Mouse (Mus musculus) liver, embryonic 14.5 days (tissue): ENCODE measurements around the gene Slf2. TPM values are rescaled to one million over a fixed set of nuclear protein-coding genes. Genes with fewer than 3 reads are reported as not detected.

Experiments
- ATAC-seq: fragments of 200-750 bp; cut with Nextera tagmentation; 2 replicates; pipeline ENCODE4 v1.8.0; 2017; ENCODE audit warnings: moderate number of reproducible peaks, mild to moderate bottlenecking, moderate library complexity; ENCODE audit not compliant: insufficient read depth
- DNase-seq, 3 experiments: peaks; one replicate each; pipeline ENCODE4 v3.0.0-alpha.2; 2012 to 2013; ENCODE audit warnings: low read depth in 3 of 3, low spot score in 3 of 3
- H3K27ac ChIP-seq: fragments of 300-500 bp; sonication (generic); 2 replicates; pipeline ENCODE4 v1.5.1; 2014; ENCODE audit warnings: moderate library complexity, mild to moderate bottlenecking, control low read depth, inconsistent platforms
- H3K27me3 ChIP-seq: fragments of 300-500 bp; sonication (generic); 2 replicates; pipeline ENCODE4 v1.6.1; 2014; ENCODE audit warnings: mild to moderate bottlenecking, low read length, moderate library complexity; ENCODE audit not compliant: control insufficient read depth, insufficient read depth
- H3K36me3 ChIP-seq: fragments of 300-500 bp; sonication (generic); replicated peaks from 2 replicates; pipeline ENCODE4 v1.6.1; 2014; ENCODE audit warnings: low read depth; ENCODE audit not compliant: control insufficient read depth, insufficient read depth
- H3K4me1 ChIP-seq, 2 experiments: fragments of 200-500 bp in 1 of 2; fragments of 300-500 bp in 1 of 2; sonication (generic) in 1 of 2; replicated peaks; 2 replicates each; pipeline ENCODE4 v1.6.1; 2012 to 2014; ENCODE audit warnings: antibody characterized with exemption in 1 of 2, inconsistent platforms in 1 of 2, low read length in 1 of 2; ENCODE audit not compliant: control insufficient read depth in 2 of 2, insufficient read depth in 2 of 2
- H3K4me2 ChIP-seq: fragments of 300-500 bp; sonication (generic); 2 replicates; pipeline ENCODE4 v1.6.1; 2014; ENCODE audit warnings: low read depth, mild to moderate bottlenecking, control low read depth, moderate library complexity
- H3K4me3 ChIP-seq, 2 experiments: fragments of 200-500 bp in 1 of 2; fragments of 300-500 bp in 1 of 2; sonication (generic) in 1 of 2; 2 replicates each; pipeline ENCODE4 v1.5.1; 2012 to 2014; ENCODE audit warnings: low read depth in 2 of 2, low read length in 2 of 2, mild to moderate bottlenecking in 2 of 2, control low read depth in 1 of 2, inconsistent platforms in 1 of 2, moderate library complexity in 1 of 2; ENCODE audit not compliant: insufficient read depth in 1 of 2
- H3K9ac ChIP-seq: fragments of 300-500 bp; sonication (generic); replicated peaks from 2 replicates; pipeline ENCODE4 v1.6.1; 2014; ENCODE audit warnings: mild to moderate bottlenecking, control low read depth, moderate library complexity
- H3K9me3 ChIP-seq: fragments of 300-500 bp; sonication (generic); 2 replicates; pipeline ENCODE4 v1.6.1; 2016; ENCODE audit warnings: low read length, mixed read lengths; ENCODE audit not compliant: control insufficient read depth
- CTCF ChIP-seq: IDR thresholded peaks from 2 replicates; pipeline ENCODE4 v1.5.1; 2016; ENCODE audit warnings: antibody characterized with exemption, low read depth, control low read depth
- EP300 ChIP-seq: IDR thresholded peaks from 2 replicates; pipeline ENCODE4 v1.6.1; 2016; ENCODE audit warnings: antibody characterized with exemption, low read depth
- WGBS: fragments of 180-500 bp; shearing (Covaris S2); extraction: QIAGEN DNeasy Blood & Tissue Kit; methylation state at CpG from one replicate; pipeline ENCODE4 v1.1.7; 2014; ENCODE audit not compliant: insufficient replicate concordance; 5-methylcytosine and 5-hydroxymethylcytosine counted together
- polyA plus RNA-seq, 2 experiments: library from polyadenylated mRNA; depleted of rRNA in 1 of 2; stranded (reverse) in 1 of 2; unstranded in 1 of 2; fragments of >200 nt; fragmentation: Nextera tagmentation in 1 of 2; extraction: Ambion mirVana in 1 of 2; gene quantifications; 2 replicates each; pipeline versions ENCODE4 v1.2.1 to v1.2.3; 2012 to 2014

Gene Slf2
- polyA plus RNA-seq, 2 experiments: 8.6 to 11.1 TPM

- H3K4me2 ChIP-seq: no peak overlapping the region
- no peaks in the 10 kb centered on the region for H3K27me3 ChIP-seq
- no peak overlapping the region for H3K4me3 ChIP-seq
- DNase-seq: no peak
- H3K9me3 ChIP-seq: no peaks in the 10 kb centered on the region
- 72% methylated on average over 8 of the region's 8 CpGs for WGBS
- ATAC-seq: no peak
- TF ChIP-seq CTCF (no peak), EP300 (no peak)
- H3K9ac ChIP-seq: no peak overlapping the region
- no peak overlapping the region for H3K27ac ChIP-seq
- no peaks in the 10 kb centered on the region for H3K4me1 ChIP-seq
- peaks cover 7% of the 10 kb centered on the region for H3K36me3 ChIP-seq
These were observed 68.7 kb downstream of the Slf2 start for GRCm38 (mm10) chr19:44999647-45000046.

- ATAC-seq (no peak), DNase-seq (no peak)
- H3K4me1 ChIP-seq: peaks cover 5 to 9% of the 10 kb centered on the region in 2 experiments
- H3K36me3 ChIP-seq: peaks cover 7% of the 10 kb centered on the region
- H3K4me2 ChIP-seq: no peak overlapping the region
- H3K27me3 ChIP-seq: no peaks in the 10 kb centered on the region
- no peak overlapping the region for H3K27ac ChIP-seq
- H3K9me3 ChIP-seq: no peaks in the 10 kb centered on the region
- TF ChIP-seq EP300 (no peak), CTCF (peak; percentile 42)
- WGBS: 67% methylated on average over 3 of the region's 3 CpGs
- no peak overlapping the region for H3K4me3 ChIP-seq
- no peak overlapping the region for H3K9ac ChIP-seq
These were observed 71.3 kb downstream of the Slf2 start for GRCm38 (mm10) chr19:45002301-45002700.

GRCm38 (mm10) chr19:45003740-45004516, 73.0 kb downstream of the Slf2 start:
- ATAC-seq (no peak), DNase-seq (no peak)
- no peaks in the 10 kb centered on the region for H3K9me3 ChIP-seq
- no peak overlapping the region for H3K9ac ChIP-seq
- peaks cover 7% of the 10 kb centered on the region for H3K36me3 ChIP-seq
- H3K4me2 ChIP-seq: no peak overlapping the region
- H3K4me3 ChIP-seq: no peak overlapping the region
- H3K27ac ChIP-seq: no peak overlapping the region
- 80% methylated on average over 7 of the region's 7 CpGs for WGBS
- no peaks in the 10 kb centered on the region for H3K27me3 ChIP-seq
- TF ChIP-seq EP300 (no peak), CTCF (no peak)
- peaks cover 5 to 14% of the 10 kb centered on the region in 2 experiments for H3K4me1 ChIP-seq

- ATAC-seq: no peak; the same call in 1 of the 2 replicates
- no peaks in the 10 kb centered on the region for H3K9me3 ChIP-seq
- no peak for TF ChIP-seq CTCF
- TF ChIP-seq EP300: no peak
- no peaks in the 10 kb centered on the region for H3K27me3 ChIP-seq
- H3K4me3 ChIP-seq: peak within 1 kb of the TSS; percentile 65 to 79
- H3K27ac ChIP-seq: peak within 1 kb of the TSS; percentile 29
- H3K4me1 ChIP-seq: peaks cover 5 to 14% of the 10 kb centered on the region in 2 experiments
- H3K9ac ChIP-seq: peak within 1 kb of the TSS; percentile 59
- peaks cover 7% of the 10 kb centered on the region for H3K36me3 ChIP-seq
- peak; percentile 57 to 71 (median 67) for DNase-seq
- H3K4me2 ChIP-seq: peak within 1 kb of the TSS; percentile 96
- 8% methylated on average over 16 of the region's 16 CpGs for WGBS
These were observed 74.5 kb downstream of the Slf2 start, which contains the start of gene Twnk for GRCm38 (mm10) chr19:45005444-45005843. Gene Twnk (plus strand): TSS chr19:45005663.

- peaks cover 7% of the 10 kb centered on the region for H3K36me3 ChIP-seq
- peak; percentile 77 to 84 (median 80) for DNase-seq
These were observed 75.2 kb downstream of the Slf2 start, which contains the start of gene Mrpl43 for GRCm38 (mm10) chr19:45005957-45006712. Gene Mrpl43 (minus strand): TSS chr19:45006442.

More at GRCm38 (mm10) chr19:45005957-45006712, 75.2 kb downstream of the Slf2 start, which contains the start of gene Mrpl43:
- no peaks in the 10 kb centered on the region for H3K27me3 ChIP-seq
- H3K9me3 ChIP-seq: no peaks in the 10 kb centered on the region
- H3K4me3 ChIP-seq: peak within 1 kb of the TSS; percentile 65 to 79
- peak within 1 kb of the TSS; percentile 59 for H3K9ac ChIP-seq
- peak; percentile 84 for ATAC-seq
- TF ChIP-seq EP300 (0 out of 2 replicates have a peak, but pooled peaks have one; percentile 13), CTCF (peak; percentile 23; the same call in 1 of the 2 replicates)
- H3K4me1 ChIP-seq: peaks cover 5 to 14% of the 10 kb centered on the region in 2 experiments
- H3K27ac ChIP-seq: peak within 1 kb of the TSS; percentile 29
- under 1% methylated on average over 82 of the region's 82 CpGs for WGBS
- H3K4me2 ChIP-seq: peak within 1 kb of the TSS; percentile 96
